Mouse (Mus musculus) adrenal gland, postnatal 4 days (tissue): ENCODE results near the gene Hist1h2aa. TPM values are rescaled to one million over a fixed set of nuclear protein-coding genes. Genes with fewer than 3 reads are reported as not detected.

ENCODE experiments used
- DNase-seq, 2 experiments: peaks; one replicate each; pipeline ENCODE4 v3.0.0; 2021 to 2022; ENCODE audit warnings: low spot score in 2 of 2, mixed read lengths in 2 of 2
- long read RNA-seq, 2 experiments: library from polyadenylated mRNA; stranded (forward); transcript quantifications; one replicate each; pipeline ENCODE4 v2.0.0; 2021
- total RNA-seq, 2 experiments: library from RNA; stranded (reverse); gene quantifications; 2 replicates each; pipeline ENCODE4 v1.2.3; 2021

The Hist1h2aa gene
- not detected for total RNA-seq
- long read RNA-seq, experiment 1 = 0 reads
- long read RNA-seq, experiment 2 = 0 reads

DNA sequence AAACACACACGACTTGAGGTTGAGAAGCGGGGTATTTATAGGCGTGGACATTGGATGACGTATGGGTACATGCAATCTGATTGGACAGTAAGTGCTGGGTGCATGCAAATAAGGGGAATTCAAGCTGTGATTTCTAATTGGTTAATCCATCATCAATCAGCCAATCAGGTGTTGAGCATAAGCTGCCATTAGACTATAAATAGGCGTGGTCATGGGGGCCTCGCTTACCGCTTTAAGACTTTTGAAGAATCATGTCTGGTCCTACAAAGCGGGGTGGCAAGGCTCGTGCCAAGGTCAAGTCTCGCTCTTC, at the start of gene Hist1h2aa:
TSS of gene Hist1h2aa (plus strand) at position 252 of the 310 bp plus-strand sequence.
- no peak for DNase-seq

DNA sequence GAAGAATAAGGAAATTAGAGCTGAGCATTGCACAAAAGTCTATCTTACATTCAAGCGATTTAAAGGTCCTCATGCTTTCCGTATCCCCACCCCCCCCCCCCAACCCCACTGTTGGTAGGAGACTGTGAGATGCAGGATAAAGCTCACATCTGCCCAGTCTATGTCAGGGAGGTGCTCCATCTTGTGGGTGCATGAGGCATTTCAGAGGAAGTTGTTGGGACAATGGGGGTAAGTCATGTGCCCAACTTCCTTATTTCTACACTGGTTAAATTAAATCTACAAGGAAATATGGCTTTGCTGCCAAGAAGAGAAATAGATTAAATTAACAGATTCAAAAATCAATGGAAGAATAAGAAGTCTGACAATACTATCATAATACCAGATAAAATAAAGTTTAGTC, 48.7 kb upstream of the Hist1h2aa start:
- DNase-seq = no peak

DNA sequence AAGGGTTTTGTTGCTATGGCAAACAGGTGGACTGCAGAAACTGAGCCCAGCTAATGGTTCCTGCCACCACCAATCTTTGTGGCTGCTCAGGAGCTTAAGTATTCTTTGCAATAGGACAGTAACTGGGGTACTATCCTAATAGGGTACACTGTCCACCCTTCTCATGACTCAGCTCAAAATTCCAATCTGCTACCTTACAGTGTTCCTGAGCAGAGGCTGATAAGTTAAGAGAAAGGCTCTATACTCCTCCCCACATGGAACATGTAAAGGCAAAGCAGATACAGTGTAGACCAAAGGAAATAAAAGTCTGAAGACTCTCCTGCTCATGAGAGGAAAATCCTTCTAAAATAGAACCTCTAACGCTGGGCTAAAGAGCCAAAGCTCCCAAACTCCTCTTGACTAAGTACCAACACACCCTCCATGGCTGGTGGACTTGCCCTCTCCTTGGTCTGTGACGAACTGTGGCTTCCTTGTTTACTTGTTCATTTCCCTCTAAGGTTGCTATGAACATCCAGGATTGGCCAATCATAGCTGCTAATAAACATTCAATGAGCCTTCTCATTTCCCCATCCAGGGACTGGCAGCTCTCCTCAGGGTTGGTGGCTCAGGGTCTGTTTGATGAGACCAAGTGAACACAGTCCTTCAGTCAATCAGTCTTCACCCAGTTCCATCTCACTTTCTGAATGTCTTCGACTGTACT, 47.1 kb upstream of the Hist1h2aa start:
- DNase-seq = no peak

DNA sequence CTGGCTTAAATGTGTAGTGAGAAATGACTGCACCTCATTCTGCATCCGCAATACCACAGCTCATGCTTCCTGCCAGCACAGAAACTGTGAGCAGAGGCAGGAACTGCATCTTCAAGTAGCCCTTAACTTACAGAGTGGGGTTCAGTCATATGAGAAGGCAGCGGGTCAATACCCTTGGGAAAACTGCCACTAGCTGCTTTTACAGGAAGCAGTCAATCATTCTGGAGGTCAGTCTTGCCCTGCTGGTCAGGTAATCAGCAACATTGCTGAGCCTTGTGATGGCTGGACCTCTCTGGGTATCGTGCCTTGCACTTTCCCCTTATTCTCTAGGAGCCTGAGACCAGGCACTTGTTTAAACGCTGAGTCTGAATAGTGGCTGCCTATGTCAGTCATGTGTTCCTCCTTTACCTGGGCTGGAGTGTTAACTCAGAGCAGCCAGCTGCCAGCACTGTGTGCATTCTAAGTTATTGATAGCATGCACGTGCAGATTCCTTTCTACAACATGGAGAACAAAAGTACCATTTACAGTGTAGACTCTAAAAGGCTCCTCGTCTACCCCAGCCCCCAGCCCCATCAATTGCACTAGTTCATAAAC, 45.2 kb upstream of the Hist1h2aa start:
- no peak for DNase-seq

DNA sequence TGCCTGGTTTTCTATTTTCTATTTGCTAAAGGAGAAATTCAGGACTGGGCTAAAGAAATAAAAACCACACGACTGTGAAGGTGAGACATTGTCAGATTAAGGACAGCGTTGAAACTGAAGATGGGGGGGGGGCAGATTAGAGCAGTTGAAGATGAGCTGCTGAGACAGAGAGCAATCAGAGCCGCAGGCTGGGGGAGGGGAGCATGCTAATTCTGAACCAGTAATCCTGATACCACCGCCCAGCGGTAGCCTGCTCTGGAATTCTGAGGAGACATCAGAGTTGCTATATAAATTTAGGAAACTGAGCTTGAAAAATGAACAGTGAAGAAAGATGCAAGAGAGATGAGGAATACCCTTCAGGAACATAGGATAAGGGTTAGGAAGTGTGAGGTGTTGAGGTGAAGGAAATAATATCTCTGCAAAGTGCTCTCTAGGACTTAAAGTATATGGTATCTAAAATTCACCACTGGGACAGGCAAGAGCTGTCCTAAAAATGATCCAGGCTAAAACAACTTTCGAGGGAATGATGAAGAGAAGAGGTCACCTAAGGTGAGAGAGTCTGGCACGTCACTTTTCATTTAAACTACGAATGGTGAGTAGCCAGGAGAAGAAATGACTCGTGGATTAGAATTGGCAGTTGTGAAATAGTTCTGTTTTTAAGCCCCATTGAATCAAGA, 41.5 kb upstream of the Hist1h2aa start:
- no peak for DNase-seq

- DNase-seq = no peak
These were observed 41.0 kb upstream of the Hist1h2aa start for GRCm38 (mm10) chr13:23893269-23893593.

- no peak for DNase-seq
These were observed 36.0 kb upstream of the Hist1h2aa start for GRCm38 (mm10) chr13:23898242-23898641.

DNA sequence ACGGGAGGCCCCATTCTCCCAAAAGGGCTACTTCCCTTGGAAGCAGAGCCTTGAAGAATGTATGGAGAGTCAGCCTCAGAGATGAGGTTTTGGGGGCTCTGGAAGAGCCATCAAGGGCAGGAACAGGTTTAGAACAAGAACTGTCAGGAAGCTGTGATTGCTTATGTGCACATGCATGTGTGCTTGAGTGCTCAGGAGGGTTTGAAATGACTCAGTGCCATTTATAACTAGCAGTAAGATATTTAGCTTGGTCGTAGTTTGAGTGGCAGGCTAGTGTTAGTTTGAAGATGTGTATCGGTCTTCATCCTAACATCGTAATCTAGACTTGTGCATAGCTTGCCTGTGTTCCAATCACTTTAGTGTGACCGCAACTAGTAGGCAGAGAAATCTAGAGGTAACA, 27.4 kb upstream of the Hist1h2aa start:
- no peak for DNase-seq

GRCm38 (mm10) chr13:23910121-23910520, 24.1 kb upstream of the Hist1h2aa start:
- DNase-seq = no peak

GRCm38 (mm10) chr13:23911335-23911734, 22.9 kb upstream of the Hist1h2aa start:
- no peak for DNase-seq

DNA sequence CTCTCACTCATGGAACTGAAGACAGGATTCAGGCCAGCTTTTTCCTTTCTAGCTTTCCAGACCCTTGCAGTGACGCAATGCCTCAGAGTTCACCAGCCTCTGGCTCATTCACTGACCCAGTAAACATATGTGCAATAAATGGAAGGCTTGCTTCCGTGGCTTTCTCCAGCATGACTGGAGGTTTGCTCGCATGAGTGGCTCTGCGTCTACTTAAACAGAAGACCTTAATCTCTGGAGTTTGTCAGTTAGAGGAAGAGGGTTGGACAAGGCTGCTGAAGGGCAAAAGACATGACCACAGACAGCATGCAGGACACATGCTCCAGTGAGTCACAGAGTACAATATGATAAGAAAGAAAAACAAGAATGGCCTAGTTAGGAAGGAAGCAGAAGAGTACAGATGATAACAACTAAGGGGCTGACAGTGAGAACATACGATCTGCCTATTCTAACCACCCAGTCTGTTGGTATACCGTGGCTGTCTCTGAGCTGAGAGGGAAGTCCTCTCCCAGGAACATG, 20.4 kb upstream of the Hist1h2aa start:
- DNase-seq = no peak

DNA sequence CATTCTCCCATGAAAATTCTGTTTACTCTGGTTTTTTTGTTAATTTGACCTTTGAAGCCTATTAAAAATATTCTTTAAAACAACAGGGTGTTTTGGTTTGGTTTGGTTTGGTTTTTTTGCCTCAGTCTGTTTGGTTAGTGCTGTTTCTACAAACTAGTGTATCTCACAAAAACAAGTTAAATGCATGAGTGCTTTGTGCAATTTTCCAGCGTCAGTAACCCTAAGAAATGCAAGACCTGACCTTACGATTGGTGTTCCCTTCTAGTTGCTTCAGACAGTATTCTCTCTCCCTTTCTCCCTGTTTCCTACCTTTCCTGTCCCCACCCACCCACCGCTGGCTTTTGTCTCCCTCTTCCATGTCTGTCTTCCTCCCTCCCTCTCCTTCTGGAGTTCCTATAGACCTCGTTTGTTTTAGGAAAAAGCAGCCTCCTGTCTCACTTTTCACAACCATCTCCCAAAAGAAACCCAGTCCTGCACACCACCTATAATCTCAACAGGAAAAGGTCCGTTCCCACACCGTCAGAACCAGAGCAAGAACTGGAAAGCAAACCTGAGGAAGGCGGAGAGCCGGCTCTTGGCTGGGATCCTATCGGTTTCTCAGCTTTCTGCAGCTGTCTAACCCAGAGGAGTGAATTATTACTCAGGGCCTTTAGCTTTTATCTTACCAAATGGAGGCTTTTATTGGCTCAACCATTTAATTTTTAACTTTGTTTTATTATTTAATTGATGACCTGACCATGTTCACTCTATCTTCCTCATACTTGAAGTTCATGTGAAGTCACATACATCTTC, 19.7 kb upstream of the Hist1h2aa start, which contains the start of gene Slc17a4:
TSS of gene Slc17a4 (minus strand) at position 634 of the 792 bp plus-strand sequence.
- DNase-seq = no peak

GRCm38 (mm10) chr13:23916132-23916531, 18.1 kb upstream of the Hist1h2aa start:
- DNase-seq = no peak

DNA sequence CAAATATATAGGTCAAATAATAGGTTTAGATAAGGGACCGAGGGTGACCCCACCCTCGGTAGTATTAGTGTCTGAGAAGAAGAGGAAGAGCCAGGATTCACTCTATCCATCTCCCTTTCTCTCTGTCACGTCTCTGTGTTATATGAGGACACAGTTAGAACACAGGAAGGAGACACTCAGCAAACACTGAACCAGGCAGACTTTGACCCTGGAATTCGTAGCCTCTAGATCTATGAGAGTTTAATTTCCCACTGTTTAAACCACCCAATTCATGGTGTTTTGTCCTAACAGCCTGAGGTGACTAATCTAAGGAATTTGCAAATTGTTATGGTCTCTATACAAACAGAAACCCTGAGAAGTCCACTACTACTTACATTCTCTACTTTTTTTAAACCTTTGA, 16.6 kb upstream of the Hist1h2aa start:
- no peak for DNase-seq

DNA sequence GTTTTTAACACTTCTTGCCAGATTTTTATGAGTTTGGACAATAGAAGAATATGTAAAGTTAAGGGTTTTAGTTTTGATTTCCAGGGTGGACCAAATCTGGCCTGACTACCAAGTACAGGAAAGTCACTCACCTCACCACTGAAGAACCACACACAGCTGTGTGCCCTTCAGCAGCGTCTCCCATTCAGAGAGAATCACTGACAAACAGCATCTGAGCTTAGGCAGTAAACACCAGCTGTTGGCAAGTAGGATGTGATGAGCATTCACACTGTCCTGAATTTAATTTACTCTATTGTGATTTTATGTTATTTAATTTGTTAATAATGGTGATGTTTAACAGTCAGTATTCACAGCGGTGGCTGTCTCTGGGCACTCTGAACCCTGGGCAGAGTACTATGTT, 8.5 kb upstream of the Hist1h2aa start:
- no peak for DNase-seq

- DNase-seq = no peak
These were observed 5.6 kb upstream of the Hist1h2aa start for GRCm38 (mm10) chr13:23928637-23929036.

DNA sequence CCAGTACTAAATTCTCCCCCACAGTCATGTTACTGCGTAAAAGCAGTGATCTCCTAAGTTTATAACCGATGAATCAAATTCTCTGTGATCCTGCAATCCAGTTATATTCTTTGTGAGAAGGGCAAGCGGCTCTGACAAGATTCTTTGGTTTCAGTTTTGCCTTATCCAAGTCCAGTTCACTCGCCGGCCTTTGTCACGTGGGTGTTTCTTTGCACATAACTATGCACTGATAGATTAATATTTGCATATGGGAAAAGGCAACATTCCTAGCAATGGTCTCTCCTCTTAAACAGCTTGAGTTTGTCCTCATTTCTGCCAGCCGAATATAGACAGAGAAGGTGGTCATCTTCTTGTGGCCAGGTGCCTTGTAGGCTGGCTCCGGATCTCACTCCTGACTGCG, 3.8 kb upstream of the Hist1h2aa start:
- no peak for DNase-seq

DNA sequence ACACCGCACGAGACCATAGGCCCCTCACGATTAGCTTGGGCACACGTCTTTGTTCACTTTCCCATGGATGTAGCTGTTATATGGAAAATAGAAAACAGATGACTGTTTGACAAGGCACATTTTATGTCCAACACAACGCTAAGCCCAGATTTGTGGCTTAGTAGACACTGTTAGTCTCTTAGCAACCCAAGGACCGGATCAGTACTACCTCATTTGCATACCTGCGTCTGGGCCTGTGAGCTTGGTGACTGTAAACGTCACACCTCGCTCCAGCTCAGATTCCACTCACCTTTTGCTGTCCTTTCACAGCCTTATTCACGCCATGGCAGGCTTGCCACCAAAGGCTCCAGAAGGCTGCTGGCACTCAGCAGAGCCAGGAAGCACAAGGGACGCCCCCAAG, 3.4 kb upstream of the Hist1h2aa start:
- no peak for DNase-seq

DNA sequence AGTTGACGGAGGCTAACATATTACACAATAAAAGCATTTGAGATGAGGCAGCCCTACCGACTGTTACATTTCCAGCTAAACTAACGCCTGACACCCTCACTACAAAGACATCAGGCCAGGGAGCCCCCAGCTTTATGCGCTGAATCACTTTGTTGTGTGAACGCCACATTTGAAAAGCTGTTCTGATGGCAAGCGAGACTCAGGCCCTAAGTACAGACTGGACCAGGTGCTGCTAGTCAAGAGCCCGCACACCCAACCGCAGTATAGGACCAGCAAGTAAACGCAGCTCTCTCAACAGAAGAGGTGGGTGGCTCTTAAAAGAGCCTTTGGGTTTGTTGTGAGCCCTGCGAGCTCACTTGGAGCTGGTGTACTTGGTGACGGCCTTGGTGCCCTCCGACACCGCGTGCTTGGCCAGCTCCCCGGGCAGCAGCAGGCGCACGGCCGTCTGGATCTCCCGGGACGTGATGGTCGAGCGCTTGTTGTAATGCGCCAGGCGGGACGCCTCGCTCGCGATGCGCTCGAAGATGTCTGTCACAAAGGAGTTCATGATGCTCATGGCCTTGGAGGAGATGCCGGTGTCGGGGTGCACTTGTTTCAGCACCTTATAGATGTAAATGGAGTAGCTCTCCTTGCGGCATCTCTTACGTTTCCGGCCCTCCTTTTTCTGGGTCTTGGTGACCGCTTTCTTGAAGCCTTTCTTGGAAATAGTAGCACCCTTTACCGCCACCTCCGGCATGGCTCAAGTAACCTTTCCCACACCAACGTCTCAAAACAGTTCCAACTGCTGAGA, 646 bp upstream of the Hist1h2aa start, which contains the start of gene Hist1h2ba:
TSS of gene Hist1h2ba (minus strand) at position 736 of the 790 bp plus-strand sequence.
- DNase-seq = no peak

DNA sequence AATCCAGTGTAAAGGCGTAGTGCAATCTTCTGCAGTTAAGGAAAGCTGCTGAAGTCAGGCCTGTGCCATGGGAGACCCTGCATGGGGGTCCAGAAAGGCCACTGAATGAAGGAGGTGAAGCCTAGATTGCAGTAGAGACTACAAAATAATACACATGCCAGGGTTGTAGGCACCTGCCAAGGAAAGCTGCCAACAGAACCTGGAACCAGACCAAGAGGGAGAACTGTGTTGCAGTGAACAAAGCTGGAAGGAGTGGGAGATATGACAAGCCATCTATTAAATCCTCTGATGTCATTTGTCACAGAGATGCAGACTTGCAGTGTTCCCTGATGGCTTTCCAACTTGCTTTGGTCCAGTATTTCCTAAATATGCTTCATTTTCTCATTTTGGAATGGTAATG, 4.4 kb downstream of the Hist1h2aa start:
- no peak for DNase-seq

- DNase-seq = no peak
These were observed 6.0 kb downstream of the Hist1h2aa start for GRCm38 (mm10) chr13:23940291-23940690.
